Mouse (Mus musculus) midbrain, embryonic 15.5 days (tissue): ENCODE data around the gene Prrx1. TPM values are rescaled to one million over a fixed set of nuclear protein-coding genes. Genes with fewer than 3 reads are reported as not detected.

Source experiments
- ATAC-seq: fragments of 200-750 bp; cut with Nextera tagmentation; replicated peaks from 2 replicates; pipeline ENCODE4 v1.8.0; 2017; ENCODE audit warnings: moderate TSS enrichment
- H3K27ac ChIP-seq: fragments of 300-500 bp; sonication (generic); 2 replicates; pipeline ENCODE4 v1.5.1; 2015; ENCODE audit warnings: mild to moderate bottlenecking, inconsistent platforms
- H3K27me3 ChIP-seq: fragments of 300-500 bp; sonication (generic); replicated peaks from 2 replicates; pipeline ENCODE4 v1.6.1; 2015; ENCODE audit warnings: inconsistent platforms
- H3K36me3 ChIP-seq: fragments of 300-500 bp; sonication (generic); replicated peaks from 2 replicates; pipeline ENCODE4 v1.6.1; 2015; ENCODE audit warnings: inconsistent platforms
- H3K4me1 ChIP-seq: fragments of 300-500 bp; sonication (generic); 2 replicates; pipeline ENCODE4 v1.6.1; 2015; ENCODE audit warnings: inconsistent platforms
- H3K4me2 ChIP-seq: fragments of 300-500 bp; sonication (generic); 2 replicates; pipeline ENCODE4 v1.6.1; 2015; ENCODE audit warnings: inconsistent platforms, mild to moderate bottlenecking, moderate library complexity
- H3K4me3 ChIP-seq: fragments of 300-500 bp; sonication (generic); 2 replicates; pipeline ENCODE4 v1.5.1; 2015; ENCODE audit warnings: mild to moderate bottlenecking, inconsistent platforms
- H3K9ac ChIP-seq: fragments of 300-500 bp; sonication (generic); 2 replicates; pipeline ENCODE4 v1.6.1; 2015; ENCODE audit warnings: mild to moderate bottlenecking, inconsistent platforms
- H3K9me3 ChIP-seq: fragments of 300-500 bp; sonication (generic); 2 replicates; pipeline ENCODE4 v1.6.1; 2016; ENCODE audit warnings: inconsistent platforms
- WGBS: fragments of 180-500 bp; shearing (Covaris S2); methylation state at CpG from one replicate; pipeline ENCODE4 v1.1.7; 2015; ENCODE audit warnings: mixed read lengths; 5-methylcytosine and 5-hydroxymethylcytosine counted together
- polyA plus RNA-seq: library from polyadenylated mRNA; unstranded; fragments of >200 nt; fragmentation: Nextera tagmentation; extraction: Ambion mirVana; gene quantifications from 2 replicates; pipeline ENCODE4 v1.2.1, GENCODE M21; 2015

Prrx1 gene
- polyA plus RNA-seq, 1 experiment from 2014 or later = 3.6 TPM

GRCm38 (mm10) chr1:163280842-163281122 lies 32.7 kb downstream of the Prrx1 start:
- no peaks in the 10 kb centered on the region for H3K36me3 ChIP-seq
- 35% methylated on average over 2 of the region's 2 CpGs for WGBS
- H3K9me3 ChIP-seq = no peaks in the 10 kb centered on the region
- H3K4me2 ChIP-seq = no peak overlapping the region
- ATAC-seq = peak; percentile 65; the same call in 1 of the 2 replicates
- H3K4me1 ChIP-seq = no peaks in the 10 kb centered on the region
- H3K9ac ChIP-seq = no peak overlapping the region
- no peak overlapping the region for H3K4me3 ChIP-seq
- no peaks in the 10 kb centered on the region for H3K27me3 ChIP-seq
- no peak overlapping the region for H3K27ac ChIP-seq

- H3K4me2 ChIP-seq = no peak overlapping the region
- 0 out of 2 replicates have a peak, but pooled peaks have one; percentile 37 for ATAC-seq
- H3K27me3 ChIP-seq = no peaks in the 10 kb centered on the region
- 44% methylated on average over 7 of the region's 7 CpGs for WGBS
- no peak overlapping the region for H3K4me3 ChIP-seq
- no peak overlapping the region for H3K9ac ChIP-seq
- no peaks in the 10 kb centered on the region for H3K9me3 ChIP-seq
- H3K36me3 ChIP-seq = no peaks in the 10 kb centered on the region
- H3K4me1 ChIP-seq = no peaks in the 10 kb centered on the region
- no peak overlapping the region for H3K27ac ChIP-seq
Measured at GRCm38 (mm10) chr1:163280097-163280841, 33.2 kb downstream of the Prrx1 start.

- Histone ChIP-seq H3K4me3 (no peak overlapping the region), H3K4me1 (no peaks in the 10 kb centered on the region), H3K27me3 (no peaks in the 10 kb centered on the region), H3K27ac (no peak overlapping the region), H3K9ac (no peak overlapping the region), H3K9me3 (no peaks in the 10 kb centered on the region), H3K4me2 (no peak overlapping the region), H3K36me3 (no peaks in the 10 kb centered on the region)
- WGBS = 89% methylated on average over 7 of the region's 7 CpGs
- ATAC-seq = no peak
Measured at GRCm38 (mm10) chr1:163277069-163277468, 36.4 kb downstream of the Prrx1 start.

GRCm38 (mm10) chr1:163274919-163275318 lies 38.6 kb downstream of the Prrx1 start:
- Histone ChIP-seq H3K27me3 (no peaks in the 10 kb centered on the region), H3K4me2 (no peak overlapping the region), H3K36me3 (no peaks in the 10 kb centered on the region), H3K4me1 (no peaks in the 10 kb centered on the region), H3K9ac (no peak overlapping the region), H3K4me3 (no peak overlapping the region), H3K27ac (no peak overlapping the region), H3K9me3 (no peaks in the 10 kb centered on the region)
- ATAC-seq = no peak
- 94% methylated on average over 3 of the region's 3 CpGs for WGBS

- Histone ChIP-seq H3K4me2 (no peak overlapping the region), H3K4me1 (no peaks in the 10 kb centered on the region), H3K9ac (no peak overlapping the region), H3K36me3 (no peaks in the 10 kb centered on the region), H3K9me3 (no peaks in the 10 kb centered on the region), H3K27me3 (no peaks in the 10 kb centered on the region), H3K4me3 (no peak overlapping the region), H3K27ac (no peak overlapping the region)
- WGBS = 92% methylated on average over 3 of the region's 3 CpGs
- ATAC-seq = no peak
Measured at GRCm38 (mm10) chr1:163273132-163273531, 40.4 kb downstream of the Prrx1 start.

GRCm38 (mm10) chr1:163266853-163267538 lies 46.5 kb downstream of the Prrx1 start:
- Histone ChIP-seq H3K4me1 (no peaks in the 10 kb centered on the region), H3K27ac (no peak overlapping the region), H3K4me3 (no peak overlapping the region), H3K27me3 (no peaks in the 10 kb centered on the region), H3K4me2 (no peak overlapping the region), H3K9me3 (no peaks in the 10 kb centered on the region), H3K36me3 (no peaks in the 10 kb centered on the region), H3K9ac (no peak overlapping the region)
- ATAC-seq = no peak
- WGBS = 92% methylated on average over 8 of the region's 8 CpGs

GRCm38 (mm10) chr1:163257298-163257697 lies 56.2 kb downstream of the Prrx1 start:
- Histone ChIP-seq H3K9me3 (no peaks in the 10 kb centered on the region), H3K4me3 (no peak overlapping the region), H3K4me1 (no peaks in the 10 kb centered on the region), H3K9ac (no peak overlapping the region), H3K4me2 (no peak overlapping the region), H3K36me3 (no peaks in the 10 kb centered on the region), H3K27ac (no peak overlapping the region), H3K27me3 (no peaks in the 10 kb centered on the region)
- ATAC-seq = no peak
- WGBS = 68% methylated on average over 2 of the region's 2 CpGs

- no peak overlapping the region for H3K4me2 ChIP-seq
- no peak overlapping the region for H3K9ac ChIP-seq
- H3K36me3 ChIP-seq = no peaks in the 10 kb centered on the region
- no peak for ATAC-seq
- no peaks in the 10 kb centered on the region for H3K9me3 ChIP-seq
- H3K4me3 ChIP-seq = no peak overlapping the region
- H3K4me1 ChIP-seq = no peaks in the 10 kb centered on the region
- H3K27me3 ChIP-seq = no peaks in the 10 kb centered on the region
- 92% methylated on average over 2 of the region's 2 CpGs for WGBS
- no peak overlapping the region for H3K27ac ChIP-seq
Measured at GRCm38 (mm10) chr1:163255884-163256283, 57.6 kb downstream of the Prrx1 start.

GRCm38 (mm10) chr1:163252796-163253195 lies 60.7 kb downstream of the Prrx1 start:
- Histone ChIP-seq H3K27me3 (no peaks in the 10 kb centered on the region), H3K4me1 (no peaks in the 10 kb centered on the region), H3K9ac (no peak overlapping the region), H3K27ac (no peak overlapping the region), H3K9me3 (no peaks in the 10 kb centered on the region), H3K4me3 (no peak overlapping the region), H3K4me2 (no peak overlapping the region), H3K36me3 (no peaks in the 10 kb centered on the region)
- 81% methylated on average over 4 of the region's 4 CpGs for WGBS
- ATAC-seq = no peak

GRCm38 (mm10) chr1:163252331-163252730 lies 61.2 kb downstream of the Prrx1 start:
- H3K36me3 ChIP-seq = no peaks in the 10 kb centered on the region
- no peak overlapping the region for H3K4me3 ChIP-seq
- no peaks in the 10 kb centered on the region for H3K9me3 ChIP-seq
- no peak overlapping the region for H3K9ac ChIP-seq
- H3K4me1 ChIP-seq = no peaks in the 10 kb centered on the region
- H3K27me3 ChIP-seq = no peaks in the 10 kb centered on the region
- H3K27ac ChIP-seq = no peak overlapping the region
- no peak overlapping the region for H3K4me2 ChIP-seq
- no peak for ATAC-seq
- WGBS = 70% methylated on average over 5 of the region's 5 CpGs

GRCm38 (mm10) chr1:163251766-163252165 lies 61.7 kb downstream of the Prrx1 start:
- H3K27me3 ChIP-seq = no peaks in the 10 kb centered on the region
- WGBS = 85% methylated on average over 1 of the region's 1 CpGs
- no peak overlapping the region for H3K4me3 ChIP-seq
- no peaks in the 10 kb centered on the region for H3K9me3 ChIP-seq
- H3K36me3 ChIP-seq = no peaks in the 10 kb centered on the region
- no peak overlapping the region for H3K9ac ChIP-seq
- H3K4me1 ChIP-seq = no peaks in the 10 kb centered on the region
- no peak overlapping the region for H3K27ac ChIP-seq
- no peak overlapping the region for H3K4me2 ChIP-seq
- no peak for ATAC-seq

GRCm38 (mm10) chr1:163238950-163239349 lies 74.6 kb downstream of the Prrx1 start:
- Histone ChIP-seq H3K27me3 (no peaks in the 10 kb centered on the region), H3K9ac (no peak overlapping the region), H3K4me1 (no peaks in the 10 kb centered on the region), H3K4me2 (no peak overlapping the region), H3K27ac (no peak overlapping the region), H3K4me3 (no peak overlapping the region), H3K36me3 (no peaks in the 10 kb centered on the region), H3K9me3 (no peaks in the 10 kb centered on the region)
- no peak for ATAC-seq
- 79% methylated on average over 4 of the region's 4 CpGs for WGBS

- no peak overlapping the region for H3K4me2 ChIP-seq
- ATAC-seq = no peak
- H3K9me3 ChIP-seq = no peaks in the 10 kb centered on the region
- H3K36me3 ChIP-seq = no peaks in the 10 kb centered on the region
- H3K27me3 ChIP-seq = no peaks in the 10 kb centered on the region
- no peak overlapping the region for H3K9ac ChIP-seq
- H3K4me3 ChIP-seq = no peak overlapping the region
- H3K4me1 ChIP-seq = no peaks in the 10 kb centered on the region
- 76% methylated on average over 3 of the region's 3 CpGs for WGBS
- H3K27ac ChIP-seq = no peak overlapping the region
Measured at GRCm38 (mm10) chr1:163231230-163231629, 82.3 kb downstream of the Prrx1 start.
